Mouse (Mus musculus) heart, embryonic 13.5 days (tissue): ENCODE results near the gene Timp2. TPM values are rescaled to one million over a fixed set of nuclear protein-coding genes. Genes with fewer than 3 reads are reported as not detected.

ENCODE experiments used
- ATAC-seq: fragments of 200-750 bp; cut with Nextera tagmentation; 2 replicates; pipeline ENCODE4 v1.8.0; 2017; ENCODE audit warnings: moderate TSS enrichment; ENCODE audit not compliant: insufficient number of reproducible peaks, low FRiP score, low TSS enrichment; ENCODE audit errors: extremely low read depth
- H3K27ac ChIP-seq: fragments of 300-500 bp; sonication (generic); replicated peaks from 2 replicates; pipeline ENCODE4 v1.5.1; 2015; ENCODE audit warnings: moderate library complexity, mild to moderate bottlenecking, inconsistent platforms
- H3K27me3 ChIP-seq: fragments of 300-500 bp; sonication (generic); replicated peaks from 2 replicates; pipeline ENCODE4 v1.6.1; 2015; ENCODE audit warnings: mild to moderate bottlenecking, inconsistent platforms
- H3K36me3 ChIP-seq: fragments of 300-500 bp; sonication (generic); 2 replicates; pipeline ENCODE4 v1.6.1; 2015; ENCODE audit warnings: mild to moderate bottlenecking, inconsistent platforms
- H3K4me1 ChIP-seq: fragments of 300-500 bp; sonication (generic); 2 replicates; pipeline ENCODE4 v1.6.1; 2015; ENCODE audit warnings: inconsistent platforms
- H3K4me2 ChIP-seq: fragments of 300-500 bp; sonication (generic); 2 replicates; pipeline ENCODE4 v1.6.1; 2015; ENCODE audit warnings: inconsistent platforms, mild to moderate bottlenecking, moderate library complexity
- H3K4me3 ChIP-seq: fragments of 300-500 bp; sonication (generic); 2 replicates; pipeline ENCODE4 v1.5.1; 2015; ENCODE audit warnings: moderate library complexity, mild to moderate bottlenecking, inconsistent platforms
- H3K9ac ChIP-seq: fragments of 300-500 bp; sonication (generic); 2 replicates; pipeline ENCODE4 v1.6.1; 2015; ENCODE audit warnings: inconsistent platforms, mild to moderate bottlenecking, moderate library complexity
- H3K9me3 ChIP-seq: fragments of 300-500 bp; sonication (generic); 2 replicates; pipeline ENCODE4 v1.6.1; 2016; ENCODE audit warnings: inconsistent platforms
- WGBS: fragments of 180-500 bp; shearing (Covaris S2); methylation state at CpG from one replicate; pipeline ENCODE4 v1.1.7; 2015; ENCODE audit warnings: mixed read lengths; 5-methylcytosine and 5-hydroxymethylcytosine counted together
- polyA plus RNA-seq: library from polyadenylated mRNA; unstranded; fragments of >200 nt; fragmentation: Nextera tagmentation; extraction: Ambion mirVana; gene quantifications from 2 replicates; pipeline ENCODE4 v1.2.1, GENCODE M21; 2015

The Timp2 gene
- polyA plus RNA-seq, 1 experiment from 2014 or later: 63.6 TPM

GRCm38 (mm10) chr11:118289999-118290889 lies 65.3 kb downstream of the Timp2 start, which contains the start of gene Usp36:
Gene Usp36 (minus strand): TSS chr11:118290244.
- peak; percentile 98 for ATAC-seq
- H3K27me3 ChIP-seq: no peaks in the 10 kb centered on the region
- peaks cover 21% of the 10 kb centered on the region for H3K4me1 ChIP-seq
- H3K9me3 ChIP-seq: no peaks in the 10 kb centered on the region
- H3K4me3 ChIP-seq: peak within 1 kb of the TSS; percentile 91
- peak within 1 kb of the TSS; percentile 94 for H3K9ac ChIP-seq
- WGBS: 1% methylated on average over 68 of the region's 68 CpGs
- peak within 1 kb of the TSS; percentile 94 for H3K4me2 ChIP-seq
- peaks cover 25% of the 10 kb centered on the region for H3K36me3 ChIP-seq
- peak within 1 kb of the TSS; percentile 88 for H3K27ac ChIP-seq

GRCm38 (mm10) chr11:118289562-118289961 lies 66.0 kb downstream of the Timp2 start:
- H3K36me3 ChIP-seq: peaks cover 32% of the 10 kb centered on the region
- H3K9me3 ChIP-seq: no peaks in the 10 kb centered on the region
- H3K27me3 ChIP-seq: no peaks in the 10 kb centered on the region
- H3K27ac ChIP-seq: peak overlapping the region; percentile 82
- WGBS: under 1% methylated on average over 22 of the region's 22 CpGs
- H3K9ac ChIP-seq: peak overlapping the region; percentile 94
- peaks cover 21% of the 10 kb centered on the region for H3K4me1 ChIP-seq
- peak overlapping the region; percentile 91 for H3K4me3 ChIP-seq
- H3K4me2 ChIP-seq: peak overlapping the region; percentile 94
- ATAC-seq: no peak

GRCm38 (mm10) chr11:118289037-118289511 lies 66.5 kb downstream of the Timp2 start:
- Histone ChIP-seq H3K9ac (peak overlapping the region; percentile 94), H3K4me2 (peak overlapping the region; percentile 94), H3K4me1 (peaks cover 21% of the 10 kb centered on the region), H3K4me3 (peak overlapping the region; percentile 91), H3K27ac (peak overlapping the region; percentile 82), H3K27me3 (no peaks in the 10 kb centered on the region), H3K36me3 (peaks cover 37% of the 10 kb centered on the region), H3K9me3 (no peaks in the 10 kb centered on the region)
- no peak for ATAC-seq
- WGBS: 2% methylated on average over 16 of the region's 16 CpGs

- H3K36me3 ChIP-seq: peaks cover 52% of the 10 kb centered on the region
- H3K4me3 ChIP-seq: no peak overlapping the region
- peaks cover 21% of the 10 kb centered on the region for H3K4me1 ChIP-seq
- no peak overlapping the region for H3K27ac ChIP-seq
- H3K9ac ChIP-seq: 0 out of 2 replicates have a peak overlapping the region, but pooled peaks have one; percentile 24
- no peak overlapping the region for H3K4me2 ChIP-seq
- no peak for ATAC-seq
- no peaks in the 10 kb centered on the region for H3K9me3 ChIP-seq
- 91% methylated on average over 9 of the region's 9 CpGs for WGBS
- H3K27me3 ChIP-seq: no peaks in the 10 kb centered on the region
Observed at GRCm38 (mm10) chr11:118287573-118287972, 68.0 kb downstream of the Timp2 start.

- peaks cover 64% of the 10 kb centered on the region for H3K36me3 ChIP-seq
- no peak overlapping the region; the same call in 1 of the 2 replicates for H3K27ac ChIP-seq
- H3K9ac ChIP-seq: no peak overlapping the region
- WGBS: 86% methylated on average over 9 of the region's 9 CpGs
- no peak overlapping the region for H3K4me3 ChIP-seq
- H3K4me1 ChIP-seq: peaks cover 21% of the 10 kb centered on the region
- H3K4me2 ChIP-seq: no peak overlapping the region
- no peaks in the 10 kb centered on the region for H3K9me3 ChIP-seq
- no peaks in the 10 kb centered on the region for H3K27me3 ChIP-seq
- no peak for ATAC-seq
Observed at GRCm38 (mm10) chr11:118286434-118286833, 69.1 kb downstream of the Timp2 start.

- H3K4me1 ChIP-seq: peaks cover 20% of the 10 kb centered on the region
- no peak overlapping the region for H3K4me2 ChIP-seq
- H3K9me3 ChIP-seq: no peaks in the 10 kb centered on the region
- peaks cover 69% of the 10 kb centered on the region for H3K36me3 ChIP-seq
- WGBS: 81% methylated on average over 13 of the region's 13 CpGs
- no peak overlapping the region for H3K4me3 ChIP-seq
- ATAC-seq: no peak
- no peak overlapping the region for H3K9ac ChIP-seq
- 0 out of 2 replicates have a peak overlapping the region, but pooled peaks have one; percentile 8 for H3K27ac ChIP-seq
- no peaks in the 10 kb centered on the region for H3K27me3 ChIP-seq
Observed at GRCm38 (mm10) chr11:118285791-118286190, 69.7 kb downstream of the Timp2 start.

GRCm38 (mm10) chr11:118280218-118280617 lies 75.3 kb downstream of the Timp2 start:
- ATAC-seq: no peak
- H3K4me3 ChIP-seq: no peak overlapping the region
- no peak overlapping the region for H3K27ac ChIP-seq
- no peaks in the 10 kb centered on the region for H3K4me1 ChIP-seq
- no peaks in the 10 kb centered on the region for H3K9me3 ChIP-seq
- H3K36me3 ChIP-seq: peaks cover 99% of the 10 kb centered on the region
- 0 out of 2 replicates have a peak overlapping the region, but pooled peaks have one; percentile 10 for H3K9ac ChIP-seq
- no peaks in the 10 kb centered on the region for H3K27me3 ChIP-seq
- 93% methylated on average over 3 of the region's 3 CpGs for WGBS
- no peak overlapping the region for H3K4me2 ChIP-seq

- no peak overlapping the region for H3K4me3 ChIP-seq
- H3K27ac ChIP-seq: no peak overlapping the region
- no peaks in the 10 kb centered on the region for H3K9me3 ChIP-seq
- no peak for ATAC-seq
- no peak overlapping the region for H3K9ac ChIP-seq
- peaks cover 99% of the 10 kb centered on the region for H3K36me3 ChIP-seq
- no peak overlapping the region for H3K4me2 ChIP-seq
- no peaks in the 10 kb centered on the region for H3K4me1 ChIP-seq
- WGBS: 82% methylated on average over 7 of the region's 7 CpGs
- H3K27me3 ChIP-seq: no peaks in the 10 kb centered on the region
Observed at GRCm38 (mm10) chr11:118276328-118276727, 79.2 kb downstream of the Timp2 start.

- 87% methylated on average over 9 of the region's 9 CpGs for WGBS
- no peaks in the 10 kb centered on the region for H3K27me3 ChIP-seq
- H3K27ac ChIP-seq: no peak overlapping the region
- H3K9me3 ChIP-seq: no peaks in the 10 kb centered on the region
- no peaks in the 10 kb centered on the region for H3K4me1 ChIP-seq
- no peak for ATAC-seq
- H3K36me3 ChIP-seq: peaks cover 98% of the 10 kb centered on the region
- H3K4me2 ChIP-seq: no peak overlapping the region
- H3K4me3 ChIP-seq: no peak overlapping the region
- H3K9ac ChIP-seq: no peak overlapping the region
Observed at GRCm38 (mm10) chr11:118275092-118275491, 80.4 kb downstream of the Timp2 start.

- Histone ChIP-seq H3K36me3 (peaks cover 98% of the 10 kb centered on the region), H3K4me2 (no peak overlapping the region), H3K9me3 (no peaks in the 10 kb centered on the region), H3K4me3 (no peak overlapping the region), H3K27ac (no peak overlapping the region), H3K27me3 (no peaks in the 10 kb centered on the region), H3K9ac (no peak overlapping the region), H3K4me1 (no peaks in the 10 kb centered on the region)
- no peak for ATAC-seq
- 92% methylated on average over 3 of the region's 3 CpGs for WGBS
Observed at GRCm38 (mm10) chr11:118269827-118270226, 85.7 kb downstream of the Timp2 start.

- no peak for ATAC-seq
- Histone ChIP-seq H3K9me3 (no peaks in the 10 kb centered on the region), H3K27me3 (no peaks in the 10 kb centered on the region), H3K27ac (no peak overlapping the region), H3K4me1 (no peaks in the 10 kb centered on the region), H3K4me2 (no peak overlapping the region), H3K36me3 (peaks cover 98% of the 10 kb centered on the region), H3K9ac (no peak overlapping the region), H3K4me3 (no peak overlapping the region)
- WGBS: 84% methylated on average over 7 of the region's 7 CpGs
Observed at GRCm38 (mm10) chr11:118266666-118267046, 88.9 kb downstream of the Timp2 start.
